Mouse (Mus musculus) embryo, embryonic 10.5 days (tissue): ENCODE data around the gene Ghdc.

Experiments used
- DNase-seq: peaks from one replicate; pipeline ENCODE4 v3.0.0-alpha.2; 2015; ENCODE audit warnings: low spot score

Ghdc gene

DNA sequence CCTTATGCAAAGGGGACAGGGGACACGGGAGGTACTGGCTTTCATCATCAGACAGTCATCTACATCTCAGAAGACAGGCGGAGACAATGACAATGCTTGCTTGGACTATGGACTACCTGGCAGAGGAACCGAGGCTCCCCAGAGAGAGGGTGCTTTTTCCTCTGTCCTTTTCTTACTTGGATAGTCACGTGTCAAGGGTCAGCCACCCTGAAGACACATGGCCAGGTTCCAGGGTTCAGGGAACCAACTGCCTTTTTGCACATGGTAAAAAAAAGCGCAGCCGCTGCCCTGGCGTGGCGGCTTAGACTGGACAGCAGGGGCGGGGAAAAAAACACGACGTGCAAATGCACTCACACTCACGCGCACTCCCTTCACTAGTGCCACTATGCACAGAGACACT is 11.8 kb upstream of the Ghdc start:
- no peak for DNase-seq

- no peak for DNase-seq
Measured at GRCm38 (mm10) chr11:100781763-100782475, 11.2 kb upstream of the Ghdc start.

- no peak for DNase-seq
Measured at GRCm38 (mm10) chr11:100780247-100780646, 9.5 kb upstream of the Ghdc start.

GRCm38 (mm10) chr11:100778069-100778468 is 7.3 kb upstream of the Ghdc start:
- DNase-seq = no peak

DNA sequence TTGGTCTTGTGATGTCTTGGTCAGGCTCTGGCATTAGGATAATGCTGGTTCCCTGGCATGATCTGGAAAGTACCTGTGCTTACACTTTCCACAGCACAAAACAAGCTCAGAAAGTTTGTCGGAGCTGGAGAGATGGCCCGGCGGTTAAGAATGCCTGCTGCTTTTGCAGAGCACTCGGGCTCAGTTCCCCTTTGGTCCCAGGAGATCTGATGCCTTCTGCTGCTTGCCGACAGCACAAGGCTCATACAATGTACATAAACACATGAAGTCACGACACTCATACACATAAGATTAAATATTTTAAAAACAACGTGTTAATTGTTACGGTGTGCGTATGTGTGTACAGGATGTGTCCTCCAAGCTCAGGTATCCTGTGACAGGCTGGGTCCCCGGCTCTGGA is 5.2 kb upstream of the Ghdc start:
- no peak for DNase-seq

DNA sequence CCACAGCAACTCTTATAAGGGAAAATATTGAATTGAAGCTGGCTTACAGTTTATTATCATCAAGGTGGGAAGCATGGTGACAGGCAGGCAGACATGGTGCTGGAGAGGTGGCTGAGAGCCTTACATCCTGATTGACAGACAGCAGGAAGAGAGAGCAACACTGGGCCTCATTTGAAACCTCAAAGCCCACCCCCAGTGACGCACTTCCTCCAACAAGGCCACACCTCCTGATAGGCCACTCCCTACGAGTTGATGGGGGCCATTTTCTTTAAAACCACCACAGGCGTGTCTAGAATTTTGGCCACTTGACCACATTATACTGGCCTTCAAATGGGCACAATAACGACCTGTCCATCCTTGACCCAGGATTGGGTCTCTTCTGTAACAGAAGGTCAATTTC is 3.5 kb upstream of the Ghdc start:
- DNase-seq = no peak

GRCm38 (mm10) chr11:100769980-100770379 is 777 bp downstream of the Ghdc start:
- no peak for DNase-seq

GRCm38 (mm10) chr11:100767871-100768270 is 2.9 kb downstream of the Ghdc start:
- no peak for DNase-seq

- DNase-seq = no peak
Measured at GRCm38 (mm10) chr11:100766726-100767125, 4.0 kb downstream of the Ghdc start.

GRCm38 (mm10) chr11:100762831-100763230 is 7.9 kb downstream of the Ghdc start, which contains the start of gene Hcrt:
Hcrt (minus strand) TSS chr11:100762931.
- no peak for DNase-seq

DNA sequence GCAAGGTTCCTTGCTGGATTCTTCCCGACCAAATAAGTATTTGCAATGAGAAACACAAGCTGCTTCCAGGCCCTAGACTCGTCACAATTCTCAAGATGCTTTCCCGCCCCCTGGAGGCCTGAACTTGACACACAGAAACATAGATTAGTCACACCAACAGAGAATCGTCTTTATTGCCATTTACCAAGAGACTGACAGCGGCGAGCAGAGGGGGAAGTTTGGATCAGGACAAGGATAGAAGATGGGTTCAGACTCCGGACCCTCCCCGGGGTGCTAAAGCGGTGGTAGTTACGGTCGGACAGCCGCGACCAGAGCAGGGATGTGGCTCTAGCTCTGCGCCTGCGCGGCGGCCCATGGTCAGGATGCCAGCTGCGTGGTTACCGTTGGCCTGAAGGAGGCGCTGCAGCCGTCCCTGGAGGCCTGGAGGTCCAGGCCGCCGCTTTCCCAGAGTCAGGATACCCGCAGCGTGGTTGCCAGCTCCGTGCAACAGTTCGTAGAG is 9.2 kb downstream of the Ghdc start:
- DNase-seq = peak; percentile 94

GRCm38 (mm10) chr11:100759611-100760233 is 11.0 kb downstream of the Ghdc start, which contains the start of gene Kcnh4:
Kcnh4 (minus strand) TSS chr11:100759942.
- DNase-seq = peak; percentile 58

GRCm38 (mm10) chr11:100758707-100759610 is 11.8 kb downstream of the Ghdc start:
- DNase-seq = peak; percentile 81

GRCm38 (mm10) chr11:100757566-100757965 is 13.2 kb downstream of the Ghdc start:
- no peak for DNase-seq

DNA sequence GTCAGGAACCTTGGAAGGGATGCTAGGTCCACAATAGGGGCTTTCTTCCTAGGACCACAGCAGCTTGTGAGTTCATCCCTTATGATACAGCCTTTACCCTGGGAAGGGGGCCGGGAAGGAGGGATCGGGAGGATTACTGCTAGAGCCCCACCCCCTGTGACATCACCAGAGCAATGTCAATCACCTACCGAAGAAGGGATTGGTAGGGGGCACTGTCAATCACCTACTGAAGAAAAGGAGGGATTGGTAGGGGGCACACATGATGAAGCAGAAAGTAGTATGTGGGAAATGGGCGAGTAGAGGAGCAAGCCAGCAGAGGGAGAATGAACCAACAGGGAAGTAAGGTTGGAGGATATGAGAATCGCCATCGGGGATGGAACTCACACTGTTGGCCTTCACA is 14.3 kb downstream of the Ghdc start:
- DNase-seq = no peak

DNA sequence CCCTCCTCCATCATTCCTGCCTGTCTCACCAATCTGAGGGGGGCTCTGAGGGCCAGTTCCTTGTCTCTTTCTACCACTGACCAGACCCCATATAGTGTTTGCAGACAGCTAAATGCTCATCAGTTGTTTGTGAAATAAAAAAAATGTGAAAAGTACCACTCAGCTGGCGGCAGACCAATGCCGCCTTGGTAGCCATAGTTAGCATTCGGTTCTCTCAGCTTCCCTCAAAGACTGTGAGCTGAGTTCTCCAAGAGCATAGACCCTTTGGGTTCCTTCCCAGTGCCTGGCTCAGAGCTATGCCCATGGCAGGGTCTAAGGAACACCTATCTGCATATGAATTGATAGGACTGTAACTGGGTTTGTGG is 16.1 kb downstream of the Ghdc start:
- no peak for DNase-seq

GRCm38 (mm10) chr11:100754021-100754692 is 16.6 kb downstream of the Ghdc start:
- DNase-seq = no peak

DNA sequence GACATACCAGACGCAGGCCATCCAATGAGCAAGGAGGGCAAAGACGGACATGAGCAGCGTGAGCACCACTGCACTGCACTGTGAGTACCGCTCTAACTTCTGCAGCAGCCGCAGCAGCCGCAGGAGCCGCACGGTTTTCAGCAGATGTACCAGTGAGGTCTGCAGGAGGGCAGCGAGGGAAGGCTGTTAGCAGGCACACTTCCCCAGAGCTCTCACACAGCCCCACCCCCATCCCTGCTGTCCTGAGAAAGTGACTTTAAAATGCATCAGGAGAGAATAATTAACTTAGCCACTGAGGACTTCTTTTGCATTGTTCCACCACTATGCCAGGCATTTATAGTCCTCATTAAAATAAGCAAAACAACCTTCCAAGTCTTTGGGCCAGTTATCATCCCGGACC is 18.5 kb downstream of the Ghdc start:
- no peak for DNase-seq

GRCm38 (mm10) chr11:100750127-100750526 is 20.6 kb downstream of the Ghdc start:
- DNase-seq = no peak

DNA sequence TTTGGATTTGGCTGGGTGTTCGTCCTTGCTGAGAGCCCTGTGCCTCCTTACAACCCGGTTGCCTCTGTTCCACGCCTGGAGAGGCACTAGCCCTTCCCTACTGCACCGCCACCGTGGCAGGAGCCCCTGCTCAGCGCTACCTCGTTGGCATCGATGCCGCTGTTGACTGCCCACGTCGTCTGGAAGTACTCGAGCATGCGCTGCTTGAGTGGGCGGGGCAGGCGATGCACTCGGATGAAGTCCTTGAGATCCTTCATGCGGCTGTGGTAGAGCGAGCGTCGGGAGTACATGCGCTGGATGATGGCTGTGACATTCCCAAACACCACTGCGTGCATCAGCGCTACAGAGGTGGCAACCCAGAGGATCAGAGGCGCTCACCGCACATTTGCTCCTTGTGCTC is 21.3 kb downstream of the Ghdc start:
- DNase-seq = no peak

DNA sequence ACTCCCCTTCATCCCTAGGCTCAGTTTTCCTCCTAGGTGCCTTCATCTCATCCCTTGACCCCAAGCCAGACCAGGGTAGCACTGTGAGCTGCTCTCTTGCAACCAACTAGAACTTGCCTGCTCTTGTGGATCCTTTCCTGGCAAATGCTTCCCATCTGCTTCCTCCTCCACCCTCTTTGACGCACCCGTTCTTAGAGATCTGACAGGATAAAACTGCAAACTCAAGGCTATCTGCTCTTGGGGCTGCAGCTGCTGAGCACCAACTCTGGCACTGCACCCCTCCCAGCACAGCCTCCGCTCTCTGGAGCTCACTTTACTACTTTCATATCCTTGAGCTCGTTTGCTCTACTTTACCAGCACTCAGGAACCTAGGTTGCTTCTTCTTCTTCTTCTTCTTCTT is 22.1 kb downstream of the Ghdc start:
- DNase-seq = no peak

- DNase-seq = no peak
Measured at GRCm38 (mm10) chr11:100747114-100747513, 23.6 kb downstream of the Ghdc start.
